Mouse (Mus musculus) embryonic facial prominence, embryonic 11.5 days (tissue): ENCODE measurements around the gene Slc17a2. TPM values are rescaled to one million over a fixed set of nuclear protein-coding genes. Genes with fewer than 3 reads are reported as not detected.
"Not testable (repeated sequence)": the region's sequence is repeated elsewhere in the genome, so short reads cannot be mapped to it uniquely, and the experiment has no call there.

Experiments
- ATAC-seq: fragments of 200-750 bp; cut with Nextera tagmentation; replicated peaks from 2 replicates; pipeline ENCODE4 v1.8.0; 2017; ENCODE audit warnings: low read depth; ENCODE audit not compliant: insufficient number of reproducible peaks, low FRiP score, low TSS enrichment
- DNase-seq: peaks from one replicate; pipeline ENCODE4 v3.0.0-alpha.2; 2015; ENCODE audit warnings: low spot score
- H3K27ac ChIP-seq: fragments of 300-500 bp; sonication (generic); replicated peaks from 2 replicates; pipeline ENCODE4 v1.5.1; 2014; ENCODE audit warnings: mild to moderate bottlenecking, low read depth, low read length, control low read depth
- H3K27me3 ChIP-seq: fragments of 300-500 bp; sonication (generic); 2 replicates; pipeline ENCODE4 v1.6.1; 2014; ENCODE audit warnings: mild to moderate bottlenecking, low read length, moderate library complexity, mixed read lengths; ENCODE audit not compliant: control insufficient read depth, insufficient read depth
- H3K36me3 ChIP-seq: fragments of 300-500 bp; sonication (generic); replicated peaks from 2 replicates; pipeline ENCODE4 v1.6.1; 2014; ENCODE audit warnings: low read depth, mild to moderate bottlenecking, low read length, moderate library complexity, mixed read lengths; ENCODE audit not compliant: control insufficient read depth, insufficient read depth
- H3K4me1 ChIP-seq: fragments of 300-500 bp; sonication (generic); 2 replicates; pipeline ENCODE4 v1.6.1; 2014; ENCODE audit warnings: low read length, mixed read lengths; ENCODE audit not compliant: control insufficient read depth, insufficient read depth
- H3K4me2 ChIP-seq: fragments of 300-500 bp; sonication (generic); 2 replicates; pipeline ENCODE4 v1.6.1; 2014; ENCODE audit warnings: low read depth, mild to moderate bottlenecking, control low read depth, low read length, moderate library complexity
- H3K4me3 ChIP-seq: fragments of 300-500 bp; sonication (generic); 2 replicates; pipeline ENCODE4 v1.5.1; 2014; ENCODE audit warnings: low read depth, low read length, control low read depth
- H3K9ac ChIP-seq: fragments of 300-500 bp; sonication (generic); replicated peaks from 2 replicates; pipeline ENCODE4 v1.6.1; 2014; ENCODE audit warnings: mild to moderate bottlenecking, control low read depth, low read length
- H3K9me3 ChIP-seq: fragments of 300-500 bp; sonication (generic); replicated peaks from 2 replicates; pipeline ENCODE4 v1.6.1; 2016; ENCODE audit warnings: mild to moderate bottlenecking, low read length, inconsistent platforms, mixed read lengths; ENCODE audit not compliant: control insufficient read depth
- WGBS: fragments of 180-500 bp; shearing (Covaris S2); extraction: QIAGEN DNeasy Blood & Tissue Kit; methylation state at CpG from one replicate; pipeline ENCODE4 v1.1.7; 2014; 5-methylcytosine and 5-hydroxymethylcytosine counted together
- polyA plus RNA-seq: library from polyadenylated mRNA; unstranded; fragments of >200 nt; fragmentation: Nextera tagmentation; extraction: Ambion mirVana; gene quantifications from 2 replicates; pipeline ENCODE4 v1.2.1, GENCODE M21; 2014

Slc17a2 gene
- polyA plus RNA-seq, 1 experiment from 2014 or later, result not detected

- H3K4me2 ChIP-seq, H3K36me3 ChIP-seq, H3K27me3 ChIP-seq, H3K4me1 ChIP-seq, H3K4me3 ChIP-seq, H3K9me3 ChIP-seq, H3K9ac ChIP-seq, DNase-seq, H3K27ac ChIP-seq, ATAC-seq: not testable (repeated sequence)
- 82% methylated on average over 2 of the region's 2 CpGs for WGBS
These were observed 37.2 kb upstream of the Slc17a2 start, which contains the start of gene Trim38 for GRCm38 (mm10) chr13:23769613-23770012. Trim38 (plus strand) TSS chr13:23769913.

GRCm38 (mm10) chr13:23772561-23773313 is 34.1 kb upstream of the Slc17a2 start:
- H3K4me1 ChIP-seq, result no peaks in the 10 kb centered on the region
- ATAC-seq, result peak; percentile 81
- no peak overlapping the region for H3K27ac ChIP-seq
- H3K36me3 ChIP-seq, result no peaks in the 10 kb centered on the region
- no peak overlapping the region for H3K4me3 ChIP-seq
- WGBS, result 19% methylated on average over 21 of the region's 21 CpGs
- no peaks in the 10 kb centered on the region for H3K27me3 ChIP-seq
- H3K4me2 ChIP-seq, result 0 out of 2 replicates have a peak overlapping the region, but pooled peaks have one; percentile 2
- peak; percentile 80 for DNase-seq
- no peaks in the 10 kb centered on the region for H3K9me3 ChIP-seq
- no peak overlapping the region for H3K9ac ChIP-seq

- no peak overlapping the region for H3K4me3 ChIP-seq
- no peak for DNase-seq
- H3K9ac ChIP-seq, result no peak overlapping the region
- no peak overlapping the region for H3K27ac ChIP-seq
- WGBS, result 93% methylated on average over 7 of the region's 7 CpGs
- H3K4me2 ChIP-seq, result no peak overlapping the region
- ATAC-seq, result no peak
- H3K36me3 ChIP-seq, result no peaks in the 10 kb centered on the region
- no peaks in the 10 kb centered on the region for H3K27me3 ChIP-seq
- no peaks in the 10 kb centered on the region for H3K9me3 ChIP-seq
- H3K4me1 ChIP-seq, result no peaks in the 10 kb centered on the region
These were observed 28.5 kb upstream of the Slc17a2 start for GRCm38 (mm10) chr13:23778339-23778738.

GRCm38 (mm10) chr13:23779025-23779424 is 27.8 kb upstream of the Slc17a2 start:
- H3K4me1 ChIP-seq, result no peaks in the 10 kb centered on the region
- H3K9ac ChIP-seq, result no peak overlapping the region
- WGBS, result 87% methylated on average over 4 of the region's 4 CpGs
- no peak overlapping the region for H3K27ac ChIP-seq
- no peaks in the 10 kb centered on the region for H3K36me3 ChIP-seq
- H3K4me3 ChIP-seq, result no peak overlapping the region
- no peaks in the 10 kb centered on the region for H3K27me3 ChIP-seq
- no peak for DNase-seq
- H3K4me2 ChIP-seq, result no peak overlapping the region
- H3K9me3 ChIP-seq, result no peaks in the 10 kb centered on the region
- no peak for ATAC-seq

- ATAC-seq (no peak), DNase-seq (peak; percentile 84)
- Histone ChIP-seq H3K27me3 (no peaks in the 10 kb centered on the region), H3K27ac (no peak overlapping the region), H3K4me2 (no peak overlapping the region), H3K9me3 (no peaks in the 10 kb centered on the region), H3K36me3 (no peaks in the 10 kb centered on the region), H3K4me1 (no peaks in the 10 kb centered on the region), H3K4me3 (no peak overlapping the region), H3K9ac (no peak overlapping the region)
- WGBS, result 39% methylated on average over 2 of the region's 2 CpGs
These were observed 14.3 kb upstream of the Slc17a2 start for GRCm38 (mm10) chr13:23792520-23792919.

GRCm38 (mm10) chr13:23799405-23799804 is 7.4 kb upstream of the Slc17a2 start:
- no peak overlapping the region for H3K4me3 ChIP-seq
- no peaks in the 10 kb centered on the region for H3K9me3 ChIP-seq
- no peaks in the 10 kb centered on the region for H3K36me3 ChIP-seq
- no peaks in the 10 kb centered on the region for H3K27me3 ChIP-seq
- 68% methylated on average over 5 of the region's 5 CpGs for WGBS
- no peak overlapping the region for H3K9ac ChIP-seq
- H3K27ac ChIP-seq, result no peak overlapping the region
- no peaks in the 10 kb centered on the region for H3K4me1 ChIP-seq
- DNase-seq, result no peak
- no peak for ATAC-seq
- H3K4me2 ChIP-seq, result no peak overlapping the region

- Histone ChIP-seq H3K36me3 (no peaks in the 10 kb centered on the region), H3K9ac (no peak overlapping the region), H3K4me1 (no peaks in the 10 kb centered on the region), H3K27ac (no peak overlapping the region), H3K4me2 (no peak overlapping the region), H3K27me3 (no peaks in the 10 kb centered on the region), H3K4me3 (no peak overlapping the region), H3K9me3 (no peaks in the 10 kb centered on the region)
- DNase-seq (no peak), ATAC-seq (no peak)
- 75% methylated on average over 2 of the region's 2 CpGs for WGBS
These were observed 2.3 kb upstream of the Slc17a2 start for GRCm38 (mm10) chr13:23804532-23804931.

- Histone ChIP-seq H3K27me3 (no peaks in the 10 kb centered on the region), H3K4me1 (no peaks in the 10 kb centered on the region), H3K9ac (no peak overlapping the region), H3K27ac (no peak overlapping the region), H3K36me3 (no peaks in the 10 kb centered on the region), H3K9me3 (no peaks in the 10 kb centered on the region), H3K4me3 (no peak overlapping the region), H3K4me2 (no peak overlapping the region)
- ATAC-seq, result no peak
- no peak for DNase-seq
- WGBS, result 70% methylated on average over 2 of the region's 2 CpGs
These were observed 9.4 kb downstream of the Slc17a2 start for GRCm38 (mm10) chr13:23816148-23816547.
